In the genomic region with DNA sequence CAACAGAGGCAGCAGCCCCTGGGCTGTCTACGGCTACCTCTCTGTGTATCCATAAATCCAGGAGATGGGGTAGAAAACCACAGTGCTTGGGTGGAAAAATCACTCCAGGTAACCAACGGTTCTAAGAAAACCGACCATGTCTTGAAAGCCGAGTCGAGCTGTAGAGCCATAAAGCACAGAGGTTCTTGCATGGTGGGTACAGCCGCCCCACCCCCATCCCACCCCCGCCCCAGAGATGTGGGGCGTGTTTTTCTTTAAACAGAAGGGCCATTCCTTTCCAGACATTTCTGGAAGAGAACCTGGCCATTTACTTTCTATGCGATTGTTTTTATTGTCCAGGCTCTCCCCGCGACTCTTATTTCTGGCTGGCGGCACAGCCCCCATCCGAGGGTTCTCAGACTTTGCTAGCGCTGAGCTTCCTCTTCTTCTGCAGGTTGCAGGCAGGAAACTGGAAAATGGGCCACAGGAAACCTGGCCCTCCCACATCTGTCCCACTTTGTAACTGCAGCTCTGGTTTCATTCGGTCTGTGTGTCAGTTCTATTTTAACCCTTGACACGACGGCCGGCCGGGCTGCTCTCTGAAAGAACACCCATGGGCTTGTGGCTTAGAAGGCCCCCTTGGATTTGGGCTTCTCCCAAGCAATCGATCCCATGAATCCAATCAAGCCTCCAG, we compare ENCODE assay signal across 8 mouse cellular contexts. TPM values are rescaled to one million over a fixed set of nuclear protein-coding genes. Genes with fewer than 3 reads are reported as not detected.
DNase-seq lines count a peak whose midpoint lies in the region; ATAC-seq and TF ChIP-seq lines count a peak whose summit lies in the region.

No protein-coding gene starts in this region.

- DNase-seq in intestine, embryonic 14.5 days (ENCODE audit: low spot score) = no peak
- DNase-seq in embryo, embryonic 10 days (ENCODE audit: low spot score) = peak; percentile 47
- no peak for DNase-seq in cerebellum, postnatal 25 days

- WGBS in intestine, embryonic 14.5 days = 31% methylated on average over 20 of the region's 20 CpGs
- WGBS in intestine, embryonic 16.5 days = 38% methylated on average over 20 of the region's 20 CpGs
- 51% methylated on average over 20 of the region's 20 CpGs for WGBS in intestine, postnatal 0 days

- no peaks in the 10 kb centered on the region for H3K27me3 ChIP-seq in intestine, embryonic 14.5 days (replicated peaks; ENCODE audit: control insufficient read depth, insufficient read depth, low read length)
- H3K27me3 ChIP-seq in intestine, embryonic 16.5 days (replicated peaks; ENCODE audit: control insufficient read depth, insufficient read depth, low read length) = no peaks in the 10 kb centered on the region
- H3K27me3 ChIP-seq in intestine, postnatal 0 days (replicated peaks; ENCODE audit: control insufficient read depth, insufficient read depth, low read length) = no peaks in the 10 kb centered on the region

- no peaks in the 10 kb centered on the region for H3K9me3 ChIP-seq in intestine, embryonic 14.5 days (ENCODE audit: control insufficient read depth, low read length)
- no peaks in the 10 kb centered on the region for H3K9me3 ChIP-seq in intestine, embryonic 16.5 days (ENCODE audit: control insufficient read depth, low read length)
- H3K9me3 ChIP-seq in intestine, postnatal 0 days (ENCODE audit: control insufficient read depth) = no peaks in the 10 kb centered on the region

- H3K4me2 ChIP-seq in intestine, embryonic 14.5 days (ENCODE audit: low read length) = peak overlapping the region; percentile 14; the same call in 1 of the 2 replicates
- H3K4me2 ChIP-seq in intestine, embryonic 16.5 days (ENCODE audit: low read depth, low read length) = no peak overlapping the region; the same call in 1 of the 2 replicates
- no peak overlapping the region for H3K4me2 ChIP-seq in intestine, postnatal 0 days (replicated peaks; ENCODE audit: low read depth)

- H3K36me3 ChIP-seq in intestine, embryonic 14.5 days (ENCODE audit: control insufficient read depth, insufficient read depth, low read length) = 0 out of 2 replicates have a peak, but pooled peaks cover 5% of the 10 kb centered on the region
- no peaks in the 10 kb centered on the region for H3K36me3 ChIP-seq in intestine, embryonic 16.5 days (ENCODE audit: control insufficient read depth, insufficient read depth, low read length)
- no peaks in the 10 kb centered on the region for H3K36me3 ChIP-seq in intestine, postnatal 0 days (ENCODE audit: control insufficient read depth, insufficient read depth)

- ATAC-seq in intestine, embryonic 14.5 days (replicated peaks; ENCODE audit: low FRiP score, low TSS enrichment, low read depth) = no peak
- no peak for ATAC-seq in intestine, embryonic 16.5 days
- no peak for ATAC-seq in intestine, postnatal 0 days
- peak; percentile 73 for ATAC-seq in megakaryocyte progenitor cell, adult 5-6 weeks (replicated peaks; ENCODE audit: poor library complexity)
- no peak for ATAC-seq in megakaryocyte-erythroid progenitor cell, adult 5-6 weeks (replicated peaks; ENCODE audit: low FRiP score, low TSS enrichment, poor library complexity, severe bottlenecking)
- ATAC-seq in erythroid progenitor cell, adult 5-6 weeks (replicated peaks; ENCODE audit: low FRiP score, poor library complexity, severe bottlenecking) = no peak

- TF ChIP-seq CTCF in intestine, postnatal 0 days (IDR thresholded peaks at IDR 0.05; ENCODE audit: low read depth) = no peak

- H3K4me1 ChIP-seq in intestine, embryonic 14.5 days (replicated peaks; ENCODE audit: control insufficient read depth, insufficient read depth, low read length) = peaks cover 26% of the 10 kb centered on the region
- H3K4me1 ChIP-seq in intestine, embryonic 16.5 days (ENCODE audit: control insufficient read depth, insufficient read depth, low read length) = peaks cover 8% of the 10 kb centered on the region; the same call in 1 of the 2 replicates
- no peaks in the 10 kb centered on the region for H3K4me1 ChIP-seq in intestine, postnatal 0 days (replicated peaks; ENCODE audit: control insufficient read depth, insufficient read depth, low read length)

- no peak overlapping the region for H3K9ac ChIP-seq in intestine, embryonic 14.5 days (ENCODE audit: low read length)
- H3K9ac ChIP-seq in intestine, embryonic 16.5 days (ENCODE audit: low read depth, low read length) = no peak overlapping the region
- H3K9ac ChIP-seq in intestine, postnatal 0 days (ENCODE audit: low read depth, low read length) = no peak overlapping the region

- peak overlapping the region; percentile 22; the same call in 1 of the 2 replicates for H3K27ac ChIP-seq in intestine, embryonic 14.5 days (ENCODE audit: low read depth)
- no peak overlapping the region for H3K27ac ChIP-seq in intestine, embryonic 16.5 days (ENCODE audit: low read length)
- H3K27ac ChIP-seq in intestine, postnatal 0 days (ENCODE audit: low read depth, low read length) = peak overlapping the region; percentile 22

- no peak overlapping the region for H3K4me3 ChIP-seq in intestine, embryonic 14.5 days (ENCODE audit: low read depth, low read length)
- H3K4me3 ChIP-seq in intestine, embryonic 16.5 days (ENCODE audit: low read length) = no peak overlapping the region
- H3K4me3 ChIP-seq in intestine, postnatal 0 days (ENCODE audit: low read depth, low read length) = no peak overlapping the region

RNA-seq across cellular contexts. Expression of gene Elk3, which starts 16.3 kb away (rescaled TPM):
- 26.5 and 30.3 TPM in 2 replicates for polyA plus RNA-seq in intestine, embryonic 14.5 days (2014; fragmentation: Nextera tagmentation; extraction: Ambion mirVana)
- 14.6 and 18.0 TPM in 2 replicates for polyA plus RNA-seq in intestine, embryonic 16.5 days (2015; fragmentation: Nextera tagmentation; extraction: Ambion mirVana)
- polyA plus RNA-seq in intestine, postnatal 0 days (2015; fragmentation: Nextera tagmentation; extraction: Ambion mirVana) = 14.2 and 16.4 TPM in 2 replicates
- total RNA-seq in megakaryocyte progenitor cell, adult 5-6 weeks (2015) = 27.0 and 28.4 TPM in 2 replicates
- total RNA-seq in megakaryocyte progenitor cell, adult 5-6 weeks (2017) = 15.9 and 17.6 TPM in 2 replicates
- total RNA-seq in megakaryocyte-erythroid progenitor cell, adult 5-6 weeks (2014; fragmentation: Nextera tagmentation) = 8.7 and 8.9 TPM in 2 replicates
- 6.8 and 7.2 TPM in 2 replicates for total RNA-seq in megakaryocyte-erythroid progenitor cell, adult 5-6 weeks (2017)
- 3.2 and 5.0 TPM in 2 replicates for total RNA-seq in erythroid progenitor cell, adult 5-6 weeks (2015; ENCODE audit: low replicate concordance)
- 3.5 and 3.9 TPM in 2 replicates for total RNA-seq in erythroid progenitor cell, adult 5-6 weeks (2017; ENCODE audit: low replicate concordance)
